Comparison of ENCODE assay signal across 10 mouse cellular contexts in genomic region chr1:172616537-172617300, GRCm38 (mm10). TPM values are rescaled to one million over a fixed set of nuclear protein-coding genes. Genes with fewer than 3 reads are reported as not detected.
DNase-seq lines count a peak whose midpoint lies in the region; ATAC-seq and TF ChIP-seq lines count a peak whose summit lies in the region.
"Had no signal": no experiment of that assay in that cellular context is flagged by ENCODE, and none has a peak within 500 bp of the region (broad histone marks: within the 10 kb centered on the region; RNA-seq: fewer than 3 reads in every experiment).

No protein-coding gene starts in this region.

- TF ChIP-seq EP300 in heart, postnatal 0 days (IDR thresholded peaks at IDR 0.05; ENCODE audit: low read depth): no peak
- no peak for TF ChIP-seq EP300 in stomach, postnatal 0 days (optimal IDR thresholded peaks at IDR 0.05)

- H3K27ac ChIP-seq in kidney, adult 2 months (ENCODE audit: insufficient read depth, low read depth, low read length): no peak overlapping the region
- 0 out of 2 replicates have a peak overlapping the region, but pooled peaks have one; percentile 28 for H3K27ac ChIP-seq in embryonic facial prominence, embryonic 11.5 days (replicated peaks; ENCODE audit: low read depth, low read length)
- no peak overlapping the region for H3K27ac ChIP-seq in heart, postnatal 0 days (ENCODE audit: low read depth)
- H3K27ac ChIP-seq in limb, embryonic 15.5 days: no peak overlapping the region
- H3K27ac ChIP-seq in stomach, postnatal 0 days (replicated peaks): no peak overlapping the region

- DNase-seq in kidney, postnatal 4 days: peak; percentile 16 to 31
- no peak for DNase-seq in kidney, adult 2 months
- peak; percentile 45 for DNase-seq in embryonic facial prominence, embryonic 11.5 days (ENCODE audit: low spot score)
- DNase-seq in heart, postnatal 0 days (ENCODE audit: low spot score): no peak
- peak; percentile 17 for DNase-seq in stomach, postnatal 0 days (ENCODE audit: low spot score)
- DNase-seq in testis, postnatal 10 days (ENCODE audit: low spot score): no peak
- no peak for DNase-seq in cerebellum, adult 11 months

- H3K4me3 ChIP-seq in kidney, adult 2 months (ENCODE audit: insufficient read depth, low read depth, low read length): no peak overlapping the region
- H3K4me3 ChIP-seq in embryonic facial prominence, embryonic 11.5 days (ENCODE audit: low read depth, low read length): peak overlapping the region; percentile 26
- H3K4me3 ChIP-seq in heart, postnatal 0 days (ENCODE audit: low read depth, low read length): peak overlapping the region; percentile 22
- H3K4me3 ChIP-seq in limb, embryonic 15.5 days: peak overlapping the region; percentile 31
- H3K4me3 ChIP-seq in stomach, postnatal 0 days (ENCODE audit: low read depth, low read length): no peak overlapping the region; the same call in 1 of the 2 replicates

- 8% methylated on average over 22 of the region's 22 CpGs for WGBS in kidney, adult 2 months
- WGBS in embryonic facial prominence, embryonic 11.5 days: 19% methylated on average over 22 of the region's 22 CpGs
- 20% methylated on average over 22 of the region's 22 CpGs for WGBS in heart, postnatal 0 days
- WGBS in limb, embryonic 15.5 days: 12% methylated on average over 22 of the region's 22 CpGs
- whole genome bisulfite sequencing in stomach, postnatal 0 days: 11% methylated on average over 22 of the region's 22 CpGs

- H3K27me3 ChIP-seq in kidney, adult 2 months (replicated peaks; ENCODE audit: control insufficient read depth, insufficient read depth, low read length): no peaks in the 10 kb centered on the region
- H3K27me3 ChIP-seq in embryonic facial prominence, embryonic 11.5 days (ENCODE audit: control insufficient read depth, insufficient read depth, low read length): no peaks in the 10 kb centered on the region
- H3K27me3 ChIP-seq in heart, postnatal 0 days (ENCODE audit: control insufficient read depth, insufficient read depth, low read length): 0 out of 2 replicates have a peak, but pooled peaks cover 7% of the 10 kb centered on the region
- peaks cover 11% of the 10 kb centered on the region; the same call in 1 of the 2 replicates for H3K27me3 ChIP-seq in limb, embryonic 15.5 days
- H3K27me3 ChIP-seq in stomach, postnatal 0 days (ENCODE audit: control insufficient read depth, insufficient read depth, low read length): no peaks in the 10 kb centered on the region

- no peak for TF ChIP-seq CTCF in kidney, adult 2 months (conservative IDR thresholded peaks at IDR 0.05; ENCODE audit: insufficient read depth, insufficient read length, low read depth, low read length)
- TF ChIP-seq CTCF in heart, postnatal 0 days (IDR thresholded peaks at IDR 0.05; ENCODE audit: low read depth): no peak
- TF ChIP-seq CTCF in stomach, postnatal 0 days (IDR thresholded peaks at IDR 0.05; ENCODE audit: low read depth): no peak

- H3K36me3 ChIP-seq in kidney, adult 2 months (ENCODE audit: control insufficient read depth, insufficient read depth, low read length): no peaks in the 10 kb centered on the region
- no peaks in the 10 kb centered on the region for H3K36me3 ChIP-seq in embryonic facial prominence, embryonic 11.5 days (replicated peaks; ENCODE audit: control insufficient read depth, insufficient read depth, low read depth, low read length)
- no peaks in the 10 kb centered on the region for H3K36me3 ChIP-seq in heart, postnatal 0 days (replicated peaks; ENCODE audit: control insufficient read depth, insufficient read depth, low read length)
- no peaks in the 10 kb centered on the region for H3K36me3 ChIP-seq in limb, embryonic 15.5 days
- no peaks in the 10 kb centered on the region for H3K36me3 ChIP-seq in stomach, postnatal 0 days (ENCODE audit: control insufficient read depth, insufficient read depth, low read length)

- ATAC-seq in embryonic facial prominence, embryonic 11.5 days (replicated peaks; ENCODE audit: insufficient number of reproducible peaks, low FRiP score, low TSS enrichment, low read depth): 0 out of 2 replicates have a peak, but pooled peaks have one; percentile 57
- no peak for ATAC-seq in heart, postnatal 0 days (ENCODE audit: insufficient read depth, low read depth)
- ATAC-seq in limb, embryonic 15.5 days (ENCODE audit: insufficient number of reproducible peaks, low FRiP score, low TSS enrichment, low read depth): peak; percentile 57; the same call in 1 of the 2 replicates
- ATAC-seq in stomach, postnatal 0 days (ENCODE audit: low FRiP score, low TSS enrichment): peak; percentile 29; the same call in 1 of the 2 replicates

- peak overlapping the region; percentile 53 for H3K4me2 ChIP-seq in embryonic facial prominence, embryonic 11.5 days (ENCODE audit: low read depth, low read length)
- peak overlapping the region; percentile 46 for H3K4me2 ChIP-seq in heart, postnatal 0 days (ENCODE audit: low read depth, low read length)
- H3K4me2 ChIP-seq in limb, embryonic 15.5 days: peak overlapping the region; percentile 51
- peak overlapping the region; percentile 44 for H3K4me2 ChIP-seq in stomach, postnatal 0 days (replicated peaks; ENCODE audit: low read depth)

- H3K9me3 ChIP-seq in embryonic facial prominence, embryonic 11.5 days (replicated peaks; ENCODE audit: control insufficient read depth, low read length): no peaks in the 10 kb centered on the region
- H3K9me3 ChIP-seq in heart, postnatal 0 days (replicated peaks; ENCODE audit: control insufficient read depth, low read length): no peaks in the 10 kb centered on the region
- no peaks in the 10 kb centered on the region for H3K9me3 ChIP-seq in limb, embryonic 15.5 days
- H3K9me3 ChIP-seq in stomach, postnatal 0 days (ENCODE audit: control insufficient read depth, low read length): no peaks in the 10 kb centered on the region

- TF ChIP-seq POLR2A in kidney, adult 2 months (IDR thresholded peaks at IDR 0.05; ENCODE audit: low read depth, low read length): no peak

- peak overlapping the region; percentile 37; the same call in 1 of the 2 replicates for H3K9ac ChIP-seq in embryonic facial prominence, embryonic 11.5 days (replicated peaks; ENCODE audit: low read length)
- no peak overlapping the region for H3K9ac ChIP-seq in heart, postnatal 0 days (replicated peaks; ENCODE audit: low read depth, low read length)
- H3K9ac ChIP-seq in limb, embryonic 15.5 days: no peak overlapping the region
- no peak overlapping the region for H3K9ac ChIP-seq in stomach, postnatal 0 days (ENCODE audit: low read length)

- H3K4me1 ChIP-seq in kidney, adult 2 months (ENCODE audit: control insufficient read depth, insufficient read depth, low read length): no peaks in the 10 kb centered on the region
- H3K4me1 ChIP-seq in embryonic facial prominence, embryonic 11.5 days (ENCODE audit: control insufficient read depth, insufficient read depth, low read length): 0 out of 2 replicates have a peak, but pooled peaks cover 3% of the 10 kb centered on the region
- H3K4me1 ChIP-seq in heart, postnatal 0 days (ENCODE audit: control insufficient read depth, insufficient read depth): no peaks in the 10 kb centered on the region
- peaks cover 19% of the 10 kb centered on the region for H3K4me1 ChIP-seq in limb, embryonic 15.5 days
- no peaks in the 10 kb centered on the region for H3K4me1 ChIP-seq in stomach, postnatal 0 days (replicated peaks; ENCODE audit: control insufficient read depth, insufficient read depth)

RNA-seq across cellular contexts. Expression of gene Fcrl6, which starts 14.4 kb away (rescaled TPM):
- not detected in 2 replicates for polyA plus RNA-seq in kidney, adult 2 months (2012; rRNA removed)
- 0.11 and 0.24 TPM in 2 replicates for polyA plus RNA-seq in embryonic facial prominence, embryonic 11.5 days (2014; fragmentation: Nextera tagmentation; extraction: Ambion mirVana)
- total RNA-seq in heart, postnatal 0 days (2014; rRNA removed; ENCODE audit: low replicate concordance): not detected in 2 replicates
- not detected in 2 replicates for polyA plus RNA-seq in heart, postnatal 0 days (2015; fragmentation: Nextera tagmentation; extraction: Ambion mirVana)
- 0.27 and 0.52 TPM in 2 replicates for polyA plus RNA-seq in limb, embryonic 15.5 days (2015; fragmentation: Nextera tagmentation; extraction: Ambion mirVana)
- polyA plus RNA-seq in stomach, postnatal 0 days (2015; fragmentation: Nextera tagmentation; extraction: Ambion mirVana): not detected in 2 replicates
- total RNA-seq: heart, postnatal 14 days had no signal
- polyA plus RNA-seq: small intestine, adult 2 months had no signal

RNA-seq across cellular contexts. Expression of gene Dusp23, which starts 16.0 kb away (rescaled TPM):
- polyA plus RNA-seq in kidney, adult 2 months (2012; rRNA removed): 51.4 and 52.1 TPM in 2 replicates
- 9.7 and 10.1 TPM in 2 replicates for polyA plus RNA-seq in embryonic facial prominence, embryonic 11.5 days (2014; fragmentation: Nextera tagmentation; extraction: Ambion mirVana)
- 2.6 and 7.3 TPM in 2 replicates for total RNA-seq in heart, postnatal 0 days (2014; rRNA removed; ENCODE audit: low replicate concordance)
- 12.3 and 12.6 TPM in 2 replicates for polyA plus RNA-seq in heart, postnatal 0 days (2015; fragmentation: Nextera tagmentation; extraction: Ambion mirVana)
- polyA plus RNA-seq in limb, embryonic 15.5 days (2015; fragmentation: Nextera tagmentation; extraction: Ambion mirVana): 11.0 and 12.9 TPM in 2 replicates
- 15.5 and 17.1 TPM in 2 replicates for polyA plus RNA-seq in stomach, postnatal 0 days (2015; fragmentation: Nextera tagmentation; extraction: Ambion mirVana)

RNA-seq across cellular contexts. Expression of gene Slamf8, which starts 26.4 kb away (rescaled TPM):
- polyA plus RNA-seq in kidney, adult 2 months (2012; rRNA removed): 1.7 and 3.0 TPM in 2 replicates
- polyA plus RNA-seq in embryonic facial prominence, embryonic 11.5 days (2014; fragmentation: Nextera tagmentation; extraction: Ambion mirVana): not detected in 2 replicates
- 0.46 TPM in 1 of 2 replicates, not detected in the other for total RNA-seq in heart, postnatal 0 days (2014; rRNA removed; ENCODE audit: low replicate concordance)
- not detected in 2 replicates for polyA plus RNA-seq in heart, postnatal 0 days (2015; fragmentation: Nextera tagmentation; extraction: Ambion mirVana)
- 0.11 and 0.12 TPM in 2 replicates for polyA plus RNA-seq in limb, embryonic 15.5 days (2015; fragmentation: Nextera tagmentation; extraction: Ambion mirVana)
- 0.12 TPM in 1 of 2 replicates, not detected in the other for polyA plus RNA-seq in stomach, postnatal 0 days (2015; fragmentation: Nextera tagmentation; extraction: Ambion mirVana)

Comparison
In these comparisons a context has a peak if more than half of its experiments do, and no peak if none do; other contexts are left out.
1. DNase-seq: peak in kidney, postnatal 4 days (2 of 2), embryonic facial prominence, embryonic 11.5 days (single experiment) and stomach, postnatal 0 days (single experiment); none in kidney, adult 2 months (single experiment), heart, postnatal 0 days (single experiment), testis, postnatal 10 days (single experiment) and cerebellum, adult 11 months (single experiment).
2. H3K4me3 ChIP-seq: peak in embryonic facial prominence, embryonic 11.5 days (single experiment), heart, postnatal 0 days (single experiment) and limb, embryonic 15.5 days (single experiment); none in kidney, adult 2 months (single experiment) and stomach, postnatal 0 days (single experiment).
3. Peak in every context shown above with its lines, with median percentiles within 50 percentile points of each other: H3K4me2 ChIP-seq.